Mouse (Mus musculus) liver, embryonic 14.5 days (tissue): Measurements from ENCODE around the gene Tfap2a.

Source experiments
- CTCF ChIP-seq: IDR thresholded peaks from 2 replicates; pipeline ENCODE4 v1.5.1; 2016; ENCODE audit warnings: antibody characterized with exemption, low read depth, control low read depth
- EP300 ChIP-seq: IDR thresholded peaks from 2 replicates; pipeline ENCODE4 v1.6.1; 2016; ENCODE audit warnings: antibody characterized with exemption, low read depth

DNA sequence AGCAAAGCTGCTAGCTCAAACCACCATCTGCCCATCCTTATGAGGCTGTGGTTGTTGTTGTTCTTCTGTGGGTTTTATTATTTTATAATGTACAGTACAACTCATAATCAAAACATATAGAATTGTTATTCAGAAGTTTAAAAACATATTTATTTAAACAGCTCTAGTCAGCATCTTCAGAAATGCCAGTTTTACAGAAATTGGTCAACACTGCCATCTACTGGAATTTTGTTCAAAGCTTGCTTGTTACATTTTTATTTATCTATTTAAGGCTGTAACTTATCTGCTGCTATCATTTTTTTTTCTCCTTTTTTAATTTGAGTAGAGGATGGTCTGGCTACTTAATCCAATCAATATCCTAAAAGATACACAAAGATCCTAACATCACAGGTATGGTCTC lies 19.8 kb upstream of the Tfap2a start:
- TF ChIP-seq CTCF (no peak; the same call in 1 of the 2 replicates), EP300 (no peak)
